Mouse (Mus musculus) hindbrain, embryonic 12.5 days (tissue): ENCODE data around the gene Tns4. TPM values are rescaled to one million over a fixed set of nuclear protein-coding genes. Genes with fewer than 3 reads are reported as not detected.

Experiments used
- ATAC-seq: fragments of 200-750 bp; cut with Nextera tagmentation; 2 replicates; pipeline ENCODE4 v1.8.0; 2017; ENCODE audit warnings: moderate TSS enrichment; ENCODE audit not compliant: low FRiP score
- H3K27ac ChIP-seq: fragments of 300-500 bp; sonication (generic); 2 replicates; pipeline ENCODE4 v1.5.1; 2016; ENCODE audit warnings: mild to moderate bottlenecking
- H3K27me3 ChIP-seq: fragments of 300-500 bp; sonication (generic); 2 replicates; pipeline ENCODE4 v1.6.1; 2016; ENCODE audit warnings: mild to moderate bottlenecking
- H3K36me3 ChIP-seq: fragments of 300-500 bp; sonication (generic); 2 replicates; pipeline ENCODE4 v1.6.1; 2016; ENCODE audit warnings: mild to moderate bottlenecking
- H3K4me1 ChIP-seq: fragments of 300-500 bp; sonication (generic); 2 replicates; pipeline ENCODE4 v1.6.1; 2016
- H3K4me2 ChIP-seq: fragments of 300-500 bp; sonication (generic); replicated peaks from 2 replicates; pipeline ENCODE4 v1.6.1; 2016; ENCODE audit warnings: mild to moderate bottlenecking
- H3K4me3 ChIP-seq: fragments of 300-500 bp; sonication (generic); 2 replicates; pipeline ENCODE4 v1.5.1; 2016; ENCODE audit warnings: mild to moderate bottlenecking
- H3K9ac ChIP-seq: fragments of 300-500 bp; sonication (generic); 2 replicates; pipeline ENCODE4 v1.6.1; 2016; ENCODE audit warnings: mild to moderate bottlenecking, moderate library complexity
- H3K9me3 ChIP-seq: fragments of 300-500 bp; sonication (generic); replicated peaks from 2 replicates; pipeline ENCODE4 v1.6.1; 2016; ENCODE audit warnings: mild to moderate bottlenecking
- WGBS: fragments of 180-500 bp; shearing (Covaris S2); methylation state at CpG from one replicate; pipeline ENCODE4 v1.1.7; 2016; 5-methylcytosine and 5-hydroxymethylcytosine counted together
- polyA plus RNA-seq: library from polyadenylated mRNA; unstranded; fragments of >200 nt; fragmentation: Nextera tagmentation; extraction: Ambion mirVana; gene quantifications from 2 replicates; pipeline ENCODE4 v1.2.1, GENCODE M21; 2016

Gene Tns4
- polyA plus RNA-seq, 1 experiment from 2014 or later: 0.32 TPM

DNA sequence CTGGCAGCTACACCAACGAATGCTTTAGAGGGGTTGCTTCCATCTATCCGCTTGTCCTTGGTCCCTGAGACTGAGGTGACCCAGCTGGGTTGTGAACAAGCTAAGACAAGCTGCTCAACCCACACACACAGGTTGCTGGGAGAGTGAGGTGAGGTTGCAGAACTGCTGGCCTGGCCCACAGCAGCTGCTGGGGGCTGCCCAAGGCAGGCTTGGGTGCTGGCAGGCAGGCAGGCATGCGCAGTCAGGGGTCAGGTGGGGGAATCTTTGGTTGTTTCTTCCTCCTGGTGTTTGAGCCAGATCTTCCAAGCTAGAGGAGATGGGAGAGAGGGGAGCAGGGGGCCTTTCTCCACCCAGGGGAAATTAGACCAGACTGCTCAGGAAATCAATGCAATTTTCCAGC is 28.7 kb downstream of the Tns4 start:
- Histone ChIP-seq H3K4me2 (no peak overlapping the region), H3K4me3 (no peak overlapping the region), H3K36me3 (no peaks in the 10 kb centered on the region), H3K4me1 (peaks cover 21% of the 10 kb centered on the region), H3K27me3 (no peaks in the 10 kb centered on the region), H3K9me3 (0 out of 2 replicates have a peak, but pooled peaks cover 2% of the 10 kb centered on the region), H3K27ac (no peak overlapping the region), H3K9ac (no peak overlapping the region)
- 84% methylated on average over 3 of the region's 3 CpGs for WGBS
- no peak for ATAC-seq

DNA sequence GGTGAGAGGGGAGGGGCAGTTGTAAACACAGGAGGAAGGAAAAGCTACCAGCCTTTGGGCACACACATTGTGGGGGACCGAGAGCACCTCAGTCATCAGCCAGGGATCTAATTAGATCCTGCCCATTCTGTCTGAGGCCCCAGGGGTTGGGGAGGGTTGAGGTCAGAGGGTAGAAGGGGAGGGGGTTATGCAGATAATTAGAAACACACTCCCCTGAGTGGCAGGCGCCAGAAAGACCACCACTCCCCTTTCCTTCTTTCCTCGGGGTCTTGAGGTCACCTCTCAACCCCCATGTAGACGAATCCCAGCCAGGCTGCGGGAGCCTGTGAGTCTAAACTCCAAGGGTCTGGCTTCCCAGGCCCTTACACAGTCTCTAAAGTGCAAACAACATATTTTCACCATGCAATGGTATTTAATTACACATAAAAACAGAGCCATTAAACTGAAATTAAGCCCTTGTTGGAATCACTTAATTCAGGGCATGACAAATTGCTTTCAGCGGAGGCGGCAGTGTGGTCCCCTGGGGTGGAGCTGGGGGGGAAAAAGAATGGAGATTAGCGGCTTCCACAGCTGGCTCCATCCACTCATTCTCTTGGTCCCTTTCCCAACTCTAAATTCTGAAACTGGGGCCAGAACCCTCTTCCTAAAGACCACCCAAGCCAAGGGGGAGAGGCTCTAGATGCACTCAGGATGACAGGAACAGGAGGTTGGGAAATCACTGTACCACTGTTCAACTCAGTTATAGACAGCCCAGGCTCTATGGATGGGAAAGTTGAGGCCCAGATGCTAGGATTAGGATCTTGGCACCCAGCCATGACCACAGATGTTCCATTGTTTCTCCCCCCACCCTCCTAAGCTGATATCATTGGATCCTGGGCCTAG is 33.3 kb downstream of the Tns4 start:
- Histone ChIP-seq H3K4me2 (no peak overlapping the region), H3K36me3 (peaks cover 18% of the 10 kb centered on the region), H3K4me1 (peaks cover 18% of the 10 kb centered on the region), H3K27ac (no peak overlapping the region), H3K4me3 (no peak overlapping the region), H3K9me3 (0 out of 2 replicates have a peak, but pooled peaks cover 2% of the 10 kb centered on the region), H3K9ac (no peak overlapping the region), H3K27me3 (0 out of 2 replicates have a peak, but pooled peaks cover 2% of the 10 kb centered on the region)
- 0 out of 2 replicates have a peak, but pooled peaks have one; percentile 29 for ATAC-seq
- WGBS: 3% methylated on average over 8 of the region's 8 CpGs

DNA sequence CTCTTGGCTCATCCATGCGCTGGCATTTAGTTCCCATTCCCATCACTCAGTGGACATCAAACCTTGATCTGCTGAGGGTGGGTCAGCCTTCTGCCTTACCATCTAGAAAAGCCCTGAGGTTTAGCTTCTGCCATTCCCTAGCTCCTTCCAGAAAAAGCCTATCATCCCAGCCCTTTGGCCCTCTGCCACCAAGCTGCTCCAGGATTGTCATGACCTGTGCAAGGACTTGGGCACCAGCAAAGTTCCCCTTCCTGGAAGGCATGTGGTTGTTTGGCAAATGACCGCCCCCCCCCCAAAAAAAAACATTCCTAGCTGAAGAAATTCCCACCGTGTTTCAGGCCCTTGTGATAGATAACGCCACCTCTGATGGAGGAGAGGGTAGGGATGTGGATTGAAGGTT is 34.0 kb downstream of the Tns4 start:
- Histone ChIP-seq H3K9ac (no peak overlapping the region), H3K4me1 (peaks cover 14% of the 10 kb centered on the region), H3K9me3 (0 out of 2 replicates have a peak, but pooled peaks cover 2% of the 10 kb centered on the region), H3K4me2 (no peak overlapping the region), H3K27me3 (0 out of 2 replicates have a peak, but pooled peaks cover 2% of the 10 kb centered on the region), H3K4me3 (no peak overlapping the region), H3K27ac (no peak overlapping the region), H3K36me3 (peaks cover 20% of the 10 kb centered on the region)
- ATAC-seq: no peak
- WGBS: 61% methylated on average over 4 of the region's 4 CpGs

- H3K4me2 ChIP-seq: peak overlapping the region; percentile 15; the same call in 1 of the 2 replicates
- no peak for ATAC-seq
- 75% methylated on average over 2 of the region's 2 CpGs for WGBS
- peaks cover 40% of the 10 kb centered on the region for H3K36me3 ChIP-seq
- H3K27ac ChIP-seq: peak overlapping the region; percentile 60
- H3K9ac ChIP-seq: 0 out of 2 replicates have a peak overlapping the region, but pooled peaks have one; percentile 1
- peaks cover 43% of the 10 kb centered on the region for H3K4me1 ChIP-seq
- no peak overlapping the region for H3K4me3 ChIP-seq
- no peaks in the 10 kb centered on the region for H3K27me3 ChIP-seq
- no peaks in the 10 kb centered on the region for H3K9me3 ChIP-seq
Measured at GRCm38 (mm10) chr11:99047643-99048042, 41.5 kb downstream of the Tns4 start.

DNA sequence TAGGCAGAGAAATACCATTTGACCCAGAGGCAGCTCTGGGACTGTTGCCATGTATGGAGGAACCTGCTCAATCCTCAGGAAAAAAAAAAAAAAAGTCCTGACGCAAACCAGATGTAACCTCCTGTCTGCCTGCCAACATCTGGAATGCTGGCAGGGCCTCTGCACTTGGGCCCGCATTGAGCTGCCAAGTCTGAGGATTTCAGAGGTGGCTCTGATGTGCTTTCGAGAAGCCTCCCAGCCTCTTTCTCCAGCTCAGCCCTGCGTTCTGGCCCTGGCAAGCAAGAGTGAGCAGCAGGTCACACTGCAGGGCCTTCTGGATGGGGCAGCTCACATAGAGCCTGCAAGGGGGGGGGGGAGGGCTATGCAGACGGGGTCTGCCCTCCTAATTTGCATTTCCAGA is 42.0 kb downstream of the Tns4 start:
- peaks cover 49% of the 10 kb centered on the region for H3K4me1 ChIP-seq
- peak overlapping the region; percentile 60 for H3K27ac ChIP-seq
- peaks cover 37% of the 10 kb centered on the region for H3K36me3 ChIP-seq
- 0 out of 2 replicates have a peak overlapping the region, but pooled peaks have one; percentile 1 for H3K9ac ChIP-seq
- 0 out of 2 replicates have a peak overlapping the region, but pooled peaks have one; percentile 15 for H3K4me2 ChIP-seq
- no peaks in the 10 kb centered on the region for H3K9me3 ChIP-seq
- no peaks in the 10 kb centered on the region for H3K27me3 ChIP-seq
- ATAC-seq: no peak
- WGBS: 46% methylated on average over 5 of the region's 5 CpGs
- H3K4me3 ChIP-seq: no peak overlapping the region

DNA sequence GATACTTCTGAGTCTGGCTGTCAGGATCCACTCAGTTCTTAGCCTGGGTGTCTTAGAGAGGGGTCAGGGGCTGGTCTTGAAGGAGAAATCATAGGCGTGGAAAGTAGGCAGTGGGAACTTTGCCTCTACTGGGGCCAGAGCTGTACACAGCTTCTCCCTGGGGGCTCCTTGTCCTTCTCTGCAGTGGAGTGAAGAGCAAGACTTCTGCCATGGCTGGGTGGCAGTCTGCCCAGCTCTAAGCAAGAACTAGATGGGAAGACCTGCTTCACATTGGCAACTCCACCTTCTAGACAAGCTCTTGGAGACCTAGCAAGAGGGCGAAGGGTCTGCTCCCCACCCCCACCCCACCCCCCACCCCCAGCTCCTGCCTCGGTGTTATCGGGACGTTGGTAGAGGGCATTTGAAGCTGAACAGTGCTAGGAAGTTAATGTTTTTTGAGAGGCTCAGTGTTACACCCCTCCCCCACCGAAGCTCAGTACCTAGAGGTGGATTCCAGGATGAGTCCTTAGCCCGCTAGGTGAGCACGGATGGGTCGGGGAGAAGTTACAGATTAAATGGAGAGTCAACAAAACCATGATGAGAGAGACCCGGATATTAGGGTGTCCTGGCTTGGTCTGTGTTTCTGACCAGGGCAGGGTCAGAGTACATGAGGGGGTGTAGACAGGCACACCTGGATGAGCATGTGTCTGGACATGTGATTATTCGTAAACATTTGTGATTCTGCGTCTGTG is 43.8 kb downstream of the Tns4 start:
- H3K4me1 ChIP-seq: peaks cover 64% of the 10 kb centered on the region
- 84% methylated on average over 12 of the region's 12 CpGs for WGBS

GRCm38 (mm10) chr11:99044306-99044705 is 44.8 kb downstream of the Tns4 start:
- 76% methylated on average over 5 of the region's 5 CpGs for WGBS
- Histone ChIP-seq H3K27me3 (no peaks in the 10 kb centered on the region), H3K27ac (no peak overlapping the region), H3K4me3 (no peak overlapping the region; the same call in 1 of the 2 replicates), H3K36me3 (peaks cover 15% of the 10 kb centered on the region), H3K9me3 (no peaks in the 10 kb centered on the region), H3K4me2 (peak overlapping the region; percentile 19), H3K9ac (no peak overlapping the region), H3K4me1 (peaks cover 64% of the 10 kb centered on the region)
- no peak for ATAC-seq

More for the DNA sequence above, 43.8 kb downstream of the Tns4 start:
- no peak for ATAC-seq
- no peaks in the 10 kb centered on the region for H3K27me3 ChIP-seq
- H3K4me2 ChIP-seq: 0 out of 2 replicates have a peak overlapping the region, but pooled peaks have one; percentile 8
- H3K27ac ChIP-seq: no peak overlapping the region
- peaks cover 23% of the 10 kb centered on the region for H3K36me3 ChIP-seq
- H3K9me3 ChIP-seq: no peaks in the 10 kb centered on the region
- H3K4me3 ChIP-seq: no peak overlapping the region
- H3K9ac ChIP-seq: no peak overlapping the region

- peak overlapping the region; percentile 26 for H3K4me2 ChIP-seq
Measured at GRCm38 (mm10) chr11:99043632-99044031, 45.5 kb downstream of the Tns4 start.

DNA sequence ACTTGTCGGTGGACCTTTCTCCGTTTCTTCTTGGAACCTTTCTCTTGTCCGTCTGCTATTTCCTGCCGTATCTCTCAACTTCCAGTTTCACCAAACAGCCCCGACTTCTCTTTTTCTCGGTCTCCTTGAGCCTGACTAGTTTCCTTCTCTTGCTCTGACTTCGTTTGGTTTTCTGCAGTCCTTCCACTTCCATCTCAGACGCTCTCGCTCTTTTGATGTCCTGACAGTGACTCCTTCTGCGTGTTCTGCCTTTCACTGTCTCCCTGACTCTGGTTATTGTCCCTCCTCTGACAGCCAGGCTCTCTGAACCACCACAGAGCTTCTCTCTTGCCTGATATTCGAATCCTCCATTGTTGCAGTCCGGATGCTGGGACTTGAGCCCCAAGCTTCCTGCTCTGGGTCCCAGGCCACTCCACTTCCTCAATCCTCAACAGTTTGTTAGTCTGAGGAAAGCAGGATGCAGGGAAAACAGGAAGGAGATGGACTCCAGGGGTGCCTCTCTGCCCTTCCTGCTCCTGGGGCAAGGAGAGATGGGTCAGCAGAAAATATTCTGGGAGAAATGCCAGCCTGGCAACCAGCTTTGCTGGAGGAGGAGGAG is 46.2 kb downstream of the Tns4 start:
- Histone ChIP-seq H3K9me3 (no peaks in the 10 kb centered on the region), H3K9ac (peak overlapping the region; percentile 88), H3K4me2 (peak overlapping the region; percentile 95), H3K4me1 (peaks cover 62% of the 10 kb centered on the region), H3K27ac (peak overlapping the region; percentile 91), H3K4me3 (peak overlapping the region; percentile 65), H3K27me3 (no peaks in the 10 kb centered on the region), H3K36me3 (peaks cover 1% of the 10 kb centered on the region; the same call in 1 of the 2 replicates)
- no peak for ATAC-seq
- 49% methylated on average over 12 of the region's 12 CpGs for WGBS

More at GRCm38 (mm10) chr11:99043632-99044031, 45.5 kb downstream of the Tns4 start:
- Histone ChIP-seq H3K4me3 (no peak overlapping the region), H3K27ac (no peak overlapping the region), H3K9ac (no peak overlapping the region), H3K4me1 (peaks cover 64% of the 10 kb centered on the region), H3K36me3 (peaks cover 8% of the 10 kb centered on the region), H3K9me3 (no peaks in the 10 kb centered on the region), H3K27me3 (no peaks in the 10 kb centered on the region)
- 83% methylated on average over 6 of the region's 6 CpGs for WGBS
- no peak for ATAC-seq

GRCm38 (mm10) chr11:99041841-99042780 is 47.0 kb downstream of the Tns4 start:
- Histone ChIP-seq H3K9ac (peak overlapping the region; percentile 88), H3K4me2 (peak overlapping the region; percentile 95), H3K27me3 (no peaks in the 10 kb centered on the region), H3K4me1 (peaks cover 53% of the 10 kb centered on the region), H3K36me3 (no peaks in the 10 kb centered on the region), H3K4me3 (peak overlapping the region; percentile 65), H3K9me3 (no peaks in the 10 kb centered on the region), H3K27ac (peak overlapping the region; percentile 91)
- no peak for ATAC-seq
- 52% methylated on average over 16 of the region's 16 CpGs for WGBS
